Mouse (Mus musculus) midbrain, embryonic 16.5 days (tissue): ENCODE data around the gene Mymx. TPM values are rescaled to one million over a fixed set of nuclear protein-coding genes. Genes with fewer than 3 reads are reported as not detected.
A peak's percentile ranks its signal among the peaks of the same experiment; 100 is the strongest.

Experiments used
- ATAC-seq: fragments of 200-750 bp; cut with Nextera tagmentation; 2 replicates; pipeline ENCODE4 v1.8.0; 2017; ENCODE audit warnings: moderate TSS enrichment
- H3K27ac ChIP-seq: fragments of 300-500 bp; sonication (generic); 2 replicates; pipeline ENCODE4 v1.5.1; 2014; ENCODE audit warnings: mild to moderate bottlenecking, low read length, mixed read lengths
- H3K27me3 ChIP-seq: fragments of 300-500 bp; sonication (generic); 2 replicates; pipeline ENCODE4 v1.6.1; 2014; ENCODE audit warnings: low read depth, low read length, mixed read lengths; ENCODE audit not compliant: control insufficient read depth, insufficient read depth
- H3K36me3 ChIP-seq: fragments of 300-500 bp; sonication (generic); 2 replicates; pipeline ENCODE4 v1.6.1; 2014; ENCODE audit warnings: mild to moderate bottlenecking, low read length, moderate library complexity, mixed read lengths; ENCODE audit not compliant: control insufficient read depth, insufficient read depth
- H3K4me1 ChIP-seq: fragments of 300-500 bp; sonication (generic); 2 replicates; pipeline ENCODE4 v1.6.1; 2014; ENCODE audit warnings: mild to moderate bottlenecking, low read length, mixed read lengths; ENCODE audit not compliant: control insufficient read depth, insufficient read depth
- H3K4me2 ChIP-seq: fragments of 300-500 bp; sonication (generic); 2 replicates; pipeline ENCODE4 v1.6.1; 2014; ENCODE audit warnings: mild to moderate bottlenecking, low read length, mixed read lengths
- H3K4me3 ChIP-seq: fragments of 300-500 bp; sonication (generic); 2 replicates; pipeline ENCODE4 v1.5.1; 2014; ENCODE audit warnings: low read depth, mild to moderate bottlenecking, low read length, moderate library complexity, mixed read lengths
- H3K9ac ChIP-seq: fragments of 300-500 bp; sonication (generic); 2 replicates; pipeline ENCODE4 v1.6.1; 2014; ENCODE audit warnings: low read depth, low read length, mixed read lengths
- H3K9me3 ChIP-seq: fragments of 300-500 bp; sonication (generic); replicated peaks from 2 replicates; pipeline ENCODE4 v1.6.1; 2014; ENCODE audit warnings: mild to moderate bottlenecking, low read length, mixed read lengths; ENCODE audit not compliant: control insufficient read depth, poor library complexity, severe bottlenecking
- WGBS: fragments of 180-500 bp; shearing (Covaris S2); extraction: QIAGEN DNeasy Blood & Tissue Kit; methylation state at CpG from one replicate; pipeline ENCODE4 v1.1.7; 2014; 5-methylcytosine and 5-hydroxymethylcytosine counted together
- polyA plus RNA-seq: library from polyadenylated mRNA; unstranded; fragments of >200 nt; fragmentation: Nextera tagmentation; extraction: Ambion mirVana; gene quantifications from 2 replicates; pipeline ENCODE4 v1.2.1, GENCODE M21; 2015

Mymx gene
- polyA plus RNA-seq, 1 experiment from 2014 or later, result not detected

DNA sequence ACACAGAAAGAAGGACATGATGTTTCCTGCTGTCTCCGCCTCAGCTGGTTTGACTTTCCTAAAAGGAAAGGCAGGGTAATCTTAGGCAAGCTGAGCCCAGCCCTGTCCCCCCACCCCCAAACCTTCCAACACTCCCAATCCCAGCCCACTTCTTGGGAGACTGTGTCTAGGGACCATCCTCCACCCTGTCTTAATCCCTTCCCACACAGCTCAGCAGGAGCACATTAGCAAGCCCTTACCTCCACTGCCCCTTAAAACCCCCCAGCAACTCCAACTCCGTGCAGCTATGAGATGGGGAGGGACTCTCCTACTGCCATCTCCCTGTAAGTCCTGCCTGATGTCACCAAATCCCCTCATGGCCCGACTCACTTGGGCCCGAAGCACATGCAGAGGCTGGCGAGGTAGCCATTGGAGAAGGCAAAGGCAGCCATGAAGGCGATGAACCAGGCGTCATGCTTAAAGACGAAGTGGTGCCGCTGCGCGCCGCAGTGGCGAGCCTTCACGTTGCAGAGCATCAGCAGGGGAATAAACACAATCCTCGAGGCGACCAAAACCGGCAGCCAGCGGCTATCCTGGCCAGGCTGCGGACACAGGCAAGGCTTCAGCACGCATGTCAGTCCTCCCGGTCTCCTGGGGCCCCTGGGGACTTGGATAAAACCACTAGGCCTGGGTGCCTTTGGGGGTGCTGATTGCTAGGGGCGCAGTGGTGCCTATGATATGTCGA lies 16.0 kb downstream of the Mymx start:
- Histone ChIP-seq H3K27ac (peak overlapping the region; percentile 73; the same call in 1 of the 2 replicates), H3K4me3 (no peak overlapping the region), H3K27me3 (no peaks in the 10 kb centered on the region), H3K9me3 (no peaks in the 10 kb centered on the region), H3K4me2 (no peak overlapping the region), H3K4me1 (peaks cover 13% of the 10 kb centered on the region), H3K9ac (0 out of 2 replicates have a peak overlapping the region, but pooled peaks have one; percentile 31), H3K36me3 (no peaks in the 10 kb centered on the region)
- no peak for ATAC-seq
- WGBS, result 45% methylated on average over 23 of the region's 23 CpGs

DNA sequence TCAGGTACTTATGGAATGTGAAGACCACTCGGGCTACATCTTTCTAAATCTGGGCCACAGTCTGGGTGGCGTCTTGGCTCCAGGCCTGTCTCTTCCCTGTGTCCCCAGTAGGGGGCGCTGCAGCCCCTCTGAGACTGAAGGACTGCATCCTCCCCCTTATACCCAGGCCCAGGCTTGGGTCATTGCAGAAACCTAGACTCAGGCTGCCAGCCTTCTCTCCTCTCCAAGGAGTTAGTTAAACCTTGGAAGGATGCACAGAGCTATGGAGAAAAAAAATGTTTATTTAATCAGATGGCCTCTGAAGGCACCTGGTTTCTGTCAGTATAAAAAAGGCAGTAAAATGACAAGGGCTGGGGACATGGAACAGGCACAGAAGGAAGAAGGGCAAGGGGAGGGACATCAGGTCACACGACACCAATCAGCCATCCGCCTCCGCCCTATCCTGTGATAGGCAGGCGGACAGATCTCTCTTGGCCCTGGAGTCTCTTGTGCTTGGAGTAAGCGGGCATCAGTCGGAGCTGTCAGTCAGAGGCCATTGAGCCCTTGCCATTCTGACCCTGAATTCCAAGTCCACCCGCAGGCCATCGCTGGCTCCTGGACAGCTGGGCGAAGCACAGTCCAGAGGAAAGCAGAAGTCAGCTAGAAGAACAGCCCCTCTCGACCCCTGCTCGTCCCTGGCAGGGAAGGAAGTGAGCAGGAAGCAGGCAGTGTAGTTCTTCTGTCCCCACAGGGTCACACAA lies 16.8 kb downstream of the Mymx start:
- Histone ChIP-seq H3K4me1 (peaks cover 13% of the 10 kb centered on the region), H3K36me3 (no peaks in the 10 kb centered on the region), H3K27me3 (no peaks in the 10 kb centered on the region), H3K9ac (0 out of 2 replicates have a peak overlapping the region, but pooled peaks have one; percentile 31), H3K4me3 (no peak overlapping the region), H3K4me2 (no peak overlapping the region), H3K27ac (peak overlapping the region; percentile 73), H3K9me3 (no peaks in the 10 kb centered on the region)
- ATAC-seq, result peak; percentile 61
- 19% methylated on average over 14 of the region's 14 CpGs for WGBS

DNA sequence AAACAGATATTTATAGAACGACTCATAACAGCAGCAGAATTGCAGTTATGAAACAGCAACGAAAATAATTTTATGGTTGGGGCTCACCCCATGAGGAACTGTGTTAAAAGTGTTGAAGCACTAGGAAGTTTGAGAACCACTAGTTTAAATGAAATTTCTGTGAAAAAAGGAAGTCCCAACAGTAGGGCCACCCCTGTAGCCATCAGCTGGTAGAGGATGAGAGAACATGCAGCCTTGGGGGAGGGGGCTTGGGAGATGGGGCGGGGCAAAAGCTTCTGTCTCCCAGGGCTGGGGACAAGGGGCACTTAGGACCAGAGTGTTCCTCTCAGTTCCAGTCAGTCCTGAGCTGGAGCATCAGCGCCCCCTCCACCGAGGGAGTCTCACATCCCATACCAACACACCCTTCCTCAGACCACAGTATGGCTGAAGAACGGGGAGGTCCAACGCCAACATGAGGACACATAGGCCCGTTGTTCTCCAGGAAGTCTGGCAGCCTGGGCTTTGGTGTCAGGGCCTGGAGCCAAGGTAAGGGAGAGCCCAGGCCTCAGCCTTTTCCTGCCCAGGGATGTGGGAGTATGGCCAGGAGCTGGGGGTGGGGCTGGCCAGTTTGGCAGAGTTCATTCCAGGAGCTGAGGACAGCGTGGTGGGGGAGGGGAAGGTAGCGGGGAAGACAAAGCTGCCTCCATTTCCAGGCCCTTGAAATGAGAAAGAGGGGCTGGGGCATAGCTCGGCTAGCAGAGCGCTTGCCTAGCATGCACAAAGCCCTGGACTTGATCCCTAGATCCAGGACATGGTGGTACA lies 17.6 kb downstream of the Mymx start:
- Histone ChIP-seq H3K27me3 (no peaks in the 10 kb centered on the region), H3K4me1 (peaks cover 13% of the 10 kb centered on the region), H3K9ac (no peak overlapping the region), H3K9me3 (no peaks in the 10 kb centered on the region), H3K4me2 (no peak overlapping the region), H3K27ac (peak overlapping the region; percentile 73), H3K4me3 (no peak overlapping the region), H3K36me3 (no peaks in the 10 kb centered on the region)
- peak; percentile 61 for ATAC-seq
- WGBS, result 38% methylated on average over 12 of the region's 12 CpGs

DNA sequence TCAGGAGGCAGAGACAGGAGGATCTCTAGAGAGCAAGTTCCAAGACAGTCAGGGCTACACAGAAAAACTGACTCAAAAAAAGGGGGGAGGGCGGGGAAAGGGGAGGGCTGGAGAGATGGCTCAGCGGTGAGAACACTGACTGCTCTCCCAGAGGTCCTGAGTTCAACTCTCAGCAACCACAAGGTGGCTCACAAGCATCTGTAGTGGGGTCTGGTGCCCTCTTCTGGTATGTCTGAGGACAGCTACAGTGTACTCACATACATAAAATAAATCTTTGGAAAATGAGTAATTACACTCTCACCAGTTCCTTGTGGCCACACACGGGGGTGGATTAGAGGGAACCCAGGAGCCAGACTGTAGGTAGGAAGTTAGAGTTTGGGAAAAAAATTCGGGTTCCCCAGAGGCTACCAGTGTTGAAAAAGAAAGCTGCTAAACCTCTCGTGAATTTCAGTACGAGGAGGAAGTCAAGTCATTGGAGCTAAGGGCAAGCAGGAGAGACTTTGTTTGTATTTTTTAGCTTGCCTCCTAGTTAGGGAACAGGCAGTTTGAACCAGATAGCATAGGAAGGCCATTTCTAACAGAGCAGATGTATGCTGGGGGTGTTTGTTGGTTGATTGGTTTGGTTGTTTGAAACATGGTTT lies 19.1 kb downstream of the Mymx start:
- no peaks in the 10 kb centered on the region for H3K9me3 ChIP-seq
- H3K36me3 ChIP-seq, result no peaks in the 10 kb centered on the region
- H3K9ac ChIP-seq, result no peak overlapping the region
- no peak for ATAC-seq
- WGBS, result 78% methylated on average over 6 of the region's 6 CpGs
- H3K27ac ChIP-seq, result no peak overlapping the region
- peaks cover 13% of the 10 kb centered on the region for H3K4me1 ChIP-seq
- H3K4me3 ChIP-seq, result no peak overlapping the region
- H3K27me3 ChIP-seq, result no peaks in the 10 kb centered on the region
- no peak overlapping the region for H3K4me2 ChIP-seq

DNA sequence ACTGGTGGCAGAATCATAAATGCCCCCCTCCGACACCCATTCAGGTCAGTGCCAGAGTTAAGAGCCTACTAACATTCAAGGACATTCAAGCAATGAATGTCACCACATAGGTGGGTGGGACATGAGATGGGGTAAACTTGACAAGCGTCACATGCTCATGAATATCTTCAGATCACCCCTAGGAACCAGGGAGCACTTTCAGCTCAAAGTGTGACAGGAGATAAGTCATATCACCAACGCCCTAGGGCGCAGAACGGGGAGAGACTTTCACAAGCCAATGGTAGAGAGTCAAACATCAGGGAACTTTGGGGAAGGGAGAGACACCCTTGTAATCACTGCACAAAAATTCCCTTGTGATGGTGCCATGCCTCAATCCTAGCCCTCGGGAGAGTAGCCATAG lies 19.7 kb downstream of the Mymx start:
- peaks cover 13% of the 10 kb centered on the region for H3K4me1 ChIP-seq
- no peaks in the 10 kb centered on the region for H3K9me3 ChIP-seq
- H3K4me2 ChIP-seq, result no peak overlapping the region
- H3K4me3 ChIP-seq, result no peak overlapping the region
- no peaks in the 10 kb centered on the region for H3K36me3 ChIP-seq
- no peaks in the 10 kb centered on the region for H3K27me3 ChIP-seq
- no peak overlapping the region for H3K9ac ChIP-seq
- no peak for ATAC-seq
- WGBS, result 98% methylated on average over 6 of the region's 6 CpGs
- H3K27ac ChIP-seq, result no peak overlapping the region

DNA sequence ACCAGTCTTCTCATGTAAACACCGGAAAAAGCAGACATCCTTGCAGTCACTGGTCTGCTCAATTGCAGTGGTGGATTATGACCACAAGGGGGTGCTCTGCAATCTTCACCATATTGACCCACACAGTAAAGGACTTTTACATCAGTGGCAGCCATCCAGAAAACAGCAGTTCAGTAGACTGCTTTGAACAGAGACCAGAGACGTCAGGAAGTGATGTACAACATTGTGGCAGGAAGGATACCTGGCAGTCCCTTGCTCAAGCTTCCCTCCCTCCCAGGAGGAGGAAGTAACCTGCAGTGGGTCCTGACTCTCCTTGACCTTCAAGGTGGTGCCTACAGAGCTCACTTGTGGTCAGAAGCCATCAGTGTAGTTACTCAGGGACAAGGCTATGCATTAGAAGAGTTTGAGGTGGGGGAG lies 20.3 kb downstream of the Mymx start:
- 12% methylated on average over 2 of the region's 2 CpGs for WGBS
- no peak overlapping the region for H3K27ac ChIP-seq
- H3K4me2 ChIP-seq, result no peak overlapping the region
- no peak overlapping the region for H3K4me3 ChIP-seq
- H3K4me1 ChIP-seq, result peaks cover 13% of the 10 kb centered on the region
- H3K36me3 ChIP-seq, result no peaks in the 10 kb centered on the region
- ATAC-seq, result no peak
- no peaks in the 10 kb centered on the region for H3K27me3 ChIP-seq
- no peak overlapping the region for H3K9ac ChIP-seq
- H3K9me3 ChIP-seq, result no peaks in the 10 kb centered on the region

DNA sequence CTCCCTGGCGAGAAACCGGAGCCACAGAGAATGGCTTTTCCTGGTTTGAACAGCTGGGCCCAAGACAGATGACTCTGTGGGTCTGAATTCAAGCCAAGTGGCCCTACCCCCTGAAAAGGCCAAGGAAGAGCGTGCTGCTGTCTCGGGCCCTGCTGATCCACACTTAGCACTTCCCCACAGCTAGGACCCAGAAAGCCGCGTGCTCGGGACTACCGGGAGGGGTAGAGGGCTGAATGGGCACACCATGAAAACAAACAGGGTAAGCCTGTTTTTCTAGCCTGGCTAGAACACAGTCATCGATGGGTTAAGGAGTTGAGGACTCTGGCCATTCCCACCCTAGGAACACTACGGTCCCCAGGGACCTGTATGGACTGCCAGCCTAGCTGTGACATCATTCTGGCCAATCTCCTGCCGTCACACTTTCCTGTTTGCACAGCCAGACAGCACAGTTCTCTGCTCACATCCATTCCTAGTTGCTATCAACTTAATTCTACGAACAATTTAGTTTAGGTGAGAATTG lies 20.9 kb downstream of the Mymx start:
- no peak overlapping the region for H3K4me3 ChIP-seq
- H3K9me3 ChIP-seq, result no peaks in the 10 kb centered on the region
- 53% methylated on average over 12 of the region's 12 CpGs for WGBS
- no peaks in the 10 kb centered on the region for H3K27me3 ChIP-seq
- H3K36me3 ChIP-seq, result no peaks in the 10 kb centered on the region
- no peak overlapping the region for H3K4me2 ChIP-seq
- H3K27ac ChIP-seq, result no peak overlapping the region
- H3K4me1 ChIP-seq, result peaks cover 13% of the 10 kb centered on the region
- ATAC-seq, result no peak
- H3K9ac ChIP-seq, result no peak overlapping the region

DNA sequence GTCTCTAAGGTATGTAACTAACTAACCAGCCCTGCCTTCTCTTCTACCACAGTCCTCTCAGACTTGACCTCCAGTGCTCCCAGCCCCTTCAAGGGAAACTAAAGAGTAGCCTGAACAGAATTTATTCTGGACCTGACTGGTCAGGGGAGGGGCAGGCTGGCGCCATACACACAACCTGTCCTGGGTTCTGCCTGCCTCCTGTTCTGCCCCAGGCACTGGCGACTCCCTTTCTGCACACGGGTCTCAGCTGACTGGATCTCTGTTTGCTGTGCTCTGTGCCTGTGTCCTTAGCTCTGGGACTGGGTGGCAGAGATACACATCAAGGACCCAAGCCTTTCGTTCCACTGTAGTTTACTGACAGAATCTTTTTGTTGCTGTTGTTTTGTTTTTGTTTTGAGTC lies 22.3 kb downstream of the Mymx start:
- H3K36me3 ChIP-seq, result no peaks in the 10 kb centered on the region
- ATAC-seq, result no peak
- no peak overlapping the region for H3K4me3 ChIP-seq
- H3K27me3 ChIP-seq, result no peaks in the 10 kb centered on the region
- no peak overlapping the region for H3K4me2 ChIP-seq
- H3K4me1 ChIP-seq, result peaks cover 11% of the 10 kb centered on the region
- no peaks in the 10 kb centered on the region for H3K9me3 ChIP-seq
- no peak overlapping the region for H3K9ac ChIP-seq
- WGBS, result 86% methylated on average over 4 of the region's 4 CpGs
- H3K27ac ChIP-seq, result no peak overlapping the region
